Mouse (Mus musculus): Measurements from ENCODE around the gene Ovol2. TPM values are rescaled to one million over a fixed set of nuclear protein-coding genes. Genes with fewer than 3 reads are reported as not detected.

Gene Ovol2
- 0.44 TPM in 1 of 2 replicates, not detected in the other for polyA plus RNA-seq (2012; rRNA removed)

DNA sequence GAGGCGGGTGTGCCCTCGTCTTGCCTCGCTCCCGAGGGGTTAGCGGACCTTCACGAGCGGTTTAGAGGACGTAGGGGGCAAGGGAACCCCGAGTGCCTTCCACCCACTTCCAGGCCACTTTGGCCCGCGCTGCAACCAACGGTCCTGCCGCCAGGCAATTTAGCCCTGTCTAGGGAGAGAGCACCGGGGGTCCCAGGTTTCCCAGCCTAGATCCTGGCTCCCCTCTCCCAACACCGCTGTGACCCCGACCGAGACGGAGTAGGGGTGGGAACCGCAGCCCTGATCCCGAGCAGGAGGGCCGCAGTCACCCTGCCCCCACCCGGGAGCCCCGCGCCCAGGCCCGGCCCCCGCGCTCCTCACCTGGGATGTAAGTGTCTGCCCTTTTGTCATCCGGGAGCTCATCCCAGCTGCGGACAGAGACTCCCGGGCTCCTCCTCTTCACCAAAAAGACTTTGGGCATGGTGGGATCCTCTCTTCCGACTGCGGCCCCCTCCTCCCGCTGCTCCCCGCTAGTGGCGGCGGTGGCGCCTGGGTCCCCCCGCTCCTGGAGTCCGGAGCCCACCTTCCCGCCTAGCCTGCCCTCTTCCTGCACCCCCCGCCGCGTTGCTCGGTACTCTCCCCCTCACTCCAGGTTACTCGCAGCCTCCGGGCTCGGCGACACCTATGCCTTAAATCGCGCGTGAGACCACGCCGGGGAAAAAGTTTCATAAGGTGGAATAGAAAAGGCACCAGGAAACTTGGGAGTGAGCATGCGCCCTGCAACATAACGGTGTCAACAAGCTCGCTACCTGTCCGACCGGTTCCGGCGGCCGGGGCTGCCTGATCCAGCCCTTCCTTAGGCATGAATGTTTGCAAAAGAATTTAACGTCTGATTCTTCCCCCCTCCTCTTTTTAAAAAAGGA is at the start of gene Ovol2:
Ovol2 (minus strand) TSS at position 746 of the 902 bp plus-strand sequence.
- H3K27me3 ChIP-seq (ENCODE audit: control insufficient read depth, insufficient read depth, low read length), result peaks cover 35% of the 10 kb centered on the region
- no peaks in the 10 kb centered on the region for H3K36me3 ChIP-seq (ENCODE audit: control insufficient read depth, insufficient read depth, low read length)
- H3K4me1 ChIP-seq (ENCODE audit: control insufficient read depth, insufficient read depth, insufficient read length), result peaks cover 10% of the 10 kb centered on the region
- TF ChIP-seq CTCF (IDR thresholded peaks at IDR 0.05; ENCODE audit: extremely low read depth, insufficient read depth, insufficient read length, insufficient replicate concordance), result no peak
- no peak for TF ChIP-seq POLR2A (IDR thresholded peaks at IDR 0.05; ENCODE audit: low read depth, low read length)
- H3K4me3 ChIP-seq (ENCODE audit: extremely low read depth, insufficient read depth, insufficient read length), result peak within 1 kb of the TSS; percentile 45; the same call in 1 of the 2 replicates
- WGBS, result 3% methylated on average over 62 of the region's 62 CpGs
- DNase-seq (ENCODE audit: low read depth in 1 of 2, low spot score in 2 of 2), result no peak
- H3K27ac ChIP-seq (ENCODE audit: insufficient read depth, low read length), result no peak within 1 kb of the TSS

GRCm38 (mm10) chr2:144381741-144382140 is 49.8 kb upstream of the Ovol2 start:
- Histone ChIP-seq H3K27ac (ENCODE audit: insufficient read depth, low read length) (no peak overlapping the region), H3K4me1 (ENCODE audit: control insufficient read depth, insufficient read depth, insufficient read length) (no peaks in the 10 kb centered on the region), H3K36me3 (ENCODE audit: control insufficient read depth, insufficient read depth, low read length) (peaks cover 29% of the 10 kb centered on the region), H3K27me3 (ENCODE audit: control insufficient read depth, insufficient read depth, low read length) (no peaks in the 10 kb centered on the region), H3K4me3 (ENCODE audit: extremely low read depth, insufficient read depth, insufficient read length) (no peak overlapping the region)
- TF ChIP-seq POLR2A (IDR thresholded peaks at IDR 0.05; ENCODE audit: low read depth, low read length), result no peak
- TF ChIP-seq CTCF (IDR thresholded peaks at IDR 0.05; ENCODE audit: extremely low read depth, insufficient read depth, insufficient read length, insufficient replicate concordance), result no peak
- 94% methylated on average over 4 of the region's 4 CpGs for WGBS
- DNase-seq (ENCODE audit: low read depth in 1 of 2, low spot score in 2 of 2), result no peak

- Histone ChIP-seq H3K27ac (ENCODE audit: insufficient read depth, low read length) (no peak overlapping the region), H3K4me3 (ENCODE audit: extremely low read depth, insufficient read depth, insufficient read length) (no peak overlapping the region), H3K36me3 (ENCODE audit: control insufficient read depth, insufficient read depth, low read length) (peaks cover 28% of the 10 kb centered on the region), H3K4me1 (ENCODE audit: control insufficient read depth, insufficient read depth, insufficient read length) (no peaks in the 10 kb centered on the region), H3K27me3 (ENCODE audit: control insufficient read depth, insufficient read depth, low read length) (no peaks in the 10 kb centered on the region)
- 91% methylated on average over 3 of the region's 3 CpGs for WGBS
- TF ChIP-seq CTCF (IDR thresholded peaks at IDR 0.05; ENCODE audit: extremely low read depth, insufficient read depth, insufficient read length, insufficient replicate concordance) (no peak), POLR2A (IDR thresholded peaks at IDR 0.05; ENCODE audit: low read depth, low read length) (no peak)
- no peak for DNase-seq (ENCODE audit: low read depth in 1 of 2, low spot score in 2 of 2)
Measured at GRCm38 (mm10) chr2:144381293-144381692, 49.3 kb upstream of the Ovol2 start.

- Histone ChIP-seq H3K36me3 (ENCODE audit: control insufficient read depth, insufficient read depth, low read length) (peaks cover 23% of the 10 kb centered on the region), H3K4me3 (ENCODE audit: extremely low read depth, insufficient read depth, insufficient read length) (no peak overlapping the region), H3K27ac (ENCODE audit: insufficient read depth, low read length) (no peak overlapping the region), H3K4me1 (ENCODE audit: control insufficient read depth, insufficient read depth, insufficient read length) (no peaks in the 10 kb centered on the region), H3K27me3 (ENCODE audit: control insufficient read depth, insufficient read depth, low read length) (no peaks in the 10 kb centered on the region)
- 95% methylated on average over 10 of the region's 10 CpGs for WGBS
- TF ChIP-seq POLR2A (IDR thresholded peaks at IDR 0.05; ENCODE audit: low read depth, low read length) (no peak), CTCF (IDR thresholded peaks at IDR 0.05; ENCODE audit: extremely low read depth, insufficient read depth, insufficient read length, insufficient replicate concordance) (no peak)
- DNase-seq (ENCODE audit: low read depth in 1 of 2, low spot score in 2 of 2), result no peak
Measured at GRCm38 (mm10) chr2:144375063-144375703, 43.2 kb upstream of the Ovol2 start.

DNA sequence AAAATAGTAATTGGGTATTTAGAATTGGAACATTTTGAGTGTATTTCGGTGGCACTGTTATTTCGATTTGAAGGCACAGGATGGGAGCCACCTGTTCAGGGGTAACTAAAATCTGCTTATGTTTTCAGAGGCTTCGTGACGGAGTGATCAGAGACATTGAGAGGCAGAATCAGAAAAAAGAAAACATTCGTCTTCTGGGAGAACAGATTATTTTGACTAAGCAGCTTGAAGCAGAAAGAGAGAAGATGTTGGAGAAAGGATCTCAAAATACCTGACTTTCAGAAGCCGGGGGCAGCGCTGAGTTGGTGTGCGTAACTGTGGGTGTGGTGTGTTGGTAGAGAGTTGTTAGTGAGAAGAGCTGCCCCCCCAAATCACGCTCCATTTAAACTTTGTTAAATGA is 41.1 kb upstream of the Ovol2 start:
- Histone ChIP-seq H3K27ac (ENCODE audit: insufficient read depth, low read length) (no peak overlapping the region), H3K27me3 (ENCODE audit: control insufficient read depth, insufficient read depth, low read length) (no peaks in the 10 kb centered on the region), H3K4me3 (ENCODE audit: extremely low read depth, insufficient read depth, insufficient read length) (no peak overlapping the region), H3K36me3 (ENCODE audit: control insufficient read depth, insufficient read depth, low read length) (peaks cover 14% of the 10 kb centered on the region), H3K4me1 (ENCODE audit: control insufficient read depth, insufficient read depth, insufficient read length) (no peaks in the 10 kb centered on the region)
- no peak for TF ChIP-seq POLR2A (IDR thresholded peaks at IDR 0.05; ENCODE audit: low read depth, low read length)
- no peak for TF ChIP-seq CTCF (IDR thresholded peaks at IDR 0.05; ENCODE audit: extremely low read depth, insufficient read depth, insufficient read length, insufficient replicate concordance)
- no peak for DNase-seq (ENCODE audit: low read depth in 1 of 2, low spot score in 2 of 2)
- 96% methylated on average over 9 of the region's 9 CpGs for WGBS

GRCm38 (mm10) chr2:144371566-144371965 is 39.6 kb upstream of the Ovol2 start:
- WGBS, result 83% methylated on average over 4 of the region's 4 CpGs
- Histone ChIP-seq H3K4me1 (ENCODE audit: control insufficient read depth, insufficient read depth, insufficient read length) (no peaks in the 10 kb centered on the region), H3K27ac (ENCODE audit: insufficient read depth, low read length) (no peak overlapping the region), H3K36me3 (ENCODE audit: control insufficient read depth, insufficient read depth, low read length) (peaks cover 13% of the 10 kb centered on the region), H3K27me3 (ENCODE audit: control insufficient read depth, insufficient read depth, low read length) (no peaks in the 10 kb centered on the region), H3K4me3 (ENCODE audit: extremely low read depth, insufficient read depth, insufficient read length) (no peak overlapping the region)
- no peak for TF ChIP-seq CTCF (IDR thresholded peaks at IDR 0.05; ENCODE audit: extremely low read depth, insufficient read depth, insufficient read length, insufficient replicate concordance)
- TF ChIP-seq POLR2A (IDR thresholded peaks at IDR 0.05; ENCODE audit: low read depth, low read length), result no peak
- no peak for DNase-seq (ENCODE audit: low read depth in 1 of 2, low spot score in 2 of 2)

Data from spleen, adult 2 months (tissue).